Mouse (Mus musculus) kidney, adult 18-20 months (tissue): ENCODE data around the gene Otub1.
A peak's percentile ranks its signal among the peaks of the same experiment; 100 is the strongest.

Source experiments
- DNase-seq: peaks from one replicate; pipeline ENCODE4 v3.0.0; 2021

Gene Otub1

DNA sequence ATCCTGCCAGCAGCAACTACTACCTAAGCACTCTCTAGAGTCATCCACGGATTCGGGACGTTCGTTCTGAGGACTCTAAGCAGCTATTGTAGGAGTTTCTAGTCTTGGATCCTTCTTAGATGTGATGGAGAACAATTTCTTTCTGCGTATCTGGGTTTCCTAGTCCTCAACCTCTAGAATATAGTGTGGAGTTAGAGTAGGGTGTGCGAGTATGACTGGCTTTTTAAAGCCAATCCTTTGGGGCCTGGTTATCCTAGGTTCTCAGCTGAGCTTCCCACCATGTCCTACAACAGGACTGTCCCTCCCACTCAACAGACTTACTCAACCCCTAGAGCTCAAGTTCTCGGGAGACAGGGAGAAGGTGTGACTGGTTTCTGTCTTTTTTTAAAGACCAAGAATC, 790 bp downstream of the Otub1 start:
- no peak for DNase-seq

DNA sequence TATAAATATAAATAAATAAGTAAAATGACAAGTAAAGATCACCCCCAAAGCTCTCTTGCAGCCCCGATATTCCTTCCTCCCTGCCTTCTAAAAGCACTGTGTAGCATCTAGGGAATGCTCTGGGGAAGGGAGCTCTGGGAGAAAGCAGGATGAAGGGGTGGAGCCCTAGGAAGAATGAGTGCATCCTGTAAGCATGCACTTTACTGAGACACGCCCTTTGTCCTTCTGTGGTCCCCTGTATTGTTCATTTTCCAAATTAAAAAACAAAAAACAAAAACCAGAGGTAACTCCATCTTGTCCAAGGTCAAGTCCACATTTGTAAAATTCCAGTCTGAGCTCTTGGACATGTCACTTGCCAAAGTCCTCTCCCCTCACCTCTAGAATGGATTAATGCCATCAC, 1.2 kb downstream of the Otub1 start:
- no peak for DNase-seq

DNA sequence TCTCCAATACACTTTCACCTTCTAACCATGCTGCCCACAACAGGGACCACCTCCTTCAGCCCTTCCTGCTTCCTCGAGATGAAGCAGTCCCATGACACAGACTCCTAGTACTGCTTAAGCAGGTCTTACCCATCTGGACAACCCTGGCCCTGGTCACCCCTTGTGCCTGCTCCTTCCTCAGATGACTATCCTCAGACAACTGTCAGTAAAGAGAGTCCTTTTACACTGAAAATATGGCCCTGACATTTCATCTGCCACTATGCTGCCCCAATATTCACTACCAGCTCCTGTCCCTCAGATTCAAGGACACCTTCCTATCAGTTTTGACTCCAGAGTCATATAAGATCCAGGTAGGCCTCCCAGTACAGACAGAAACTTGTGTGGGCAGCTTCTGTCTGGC, 5.7 kb downstream of the Otub1 start:
- no peak for DNase-seq

DNA sequence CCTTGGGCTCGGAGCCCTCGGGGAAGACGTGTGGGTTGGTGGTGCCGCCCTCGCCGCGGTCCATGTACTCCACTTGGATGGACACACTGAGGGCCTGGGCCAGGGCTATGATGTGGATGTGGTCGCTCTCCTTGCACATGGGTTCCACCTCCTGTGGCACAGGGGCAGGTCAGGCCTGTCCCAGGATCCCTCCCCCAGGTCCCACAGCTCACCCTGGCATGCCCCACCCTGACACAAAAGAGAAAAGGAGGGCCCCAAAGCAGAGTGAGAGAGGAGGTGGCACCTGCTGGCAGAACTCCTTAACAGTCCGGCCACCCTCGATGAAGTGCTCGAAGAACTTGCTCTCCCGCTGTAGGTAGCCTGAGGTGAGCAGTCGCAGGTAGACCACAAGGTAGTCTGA, 7.0 kb downstream of the Otub1 start:
- no peak for DNase-seq

DNA sequence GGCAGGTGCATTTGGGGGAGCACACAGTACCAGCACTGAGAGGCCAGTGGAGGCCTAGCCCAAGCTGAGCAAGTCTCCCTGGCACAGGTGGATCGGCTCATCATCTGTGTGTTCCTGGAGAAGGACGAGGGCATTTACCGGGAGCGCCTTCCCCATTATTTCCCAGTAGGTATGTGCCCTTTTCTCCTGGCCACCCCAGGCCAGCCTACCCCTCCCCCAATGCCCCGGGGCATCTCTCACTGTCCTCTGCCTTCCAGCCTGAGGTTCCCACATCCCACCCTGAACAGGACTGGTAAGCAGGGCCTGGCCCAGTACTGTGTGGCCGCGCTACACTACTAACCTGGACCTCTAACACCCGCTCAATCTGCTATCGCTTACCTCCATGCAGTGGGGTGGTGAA, 8.7 kb downstream of the Otub1 start:
- DNase-seq, result no peak

DNA sequence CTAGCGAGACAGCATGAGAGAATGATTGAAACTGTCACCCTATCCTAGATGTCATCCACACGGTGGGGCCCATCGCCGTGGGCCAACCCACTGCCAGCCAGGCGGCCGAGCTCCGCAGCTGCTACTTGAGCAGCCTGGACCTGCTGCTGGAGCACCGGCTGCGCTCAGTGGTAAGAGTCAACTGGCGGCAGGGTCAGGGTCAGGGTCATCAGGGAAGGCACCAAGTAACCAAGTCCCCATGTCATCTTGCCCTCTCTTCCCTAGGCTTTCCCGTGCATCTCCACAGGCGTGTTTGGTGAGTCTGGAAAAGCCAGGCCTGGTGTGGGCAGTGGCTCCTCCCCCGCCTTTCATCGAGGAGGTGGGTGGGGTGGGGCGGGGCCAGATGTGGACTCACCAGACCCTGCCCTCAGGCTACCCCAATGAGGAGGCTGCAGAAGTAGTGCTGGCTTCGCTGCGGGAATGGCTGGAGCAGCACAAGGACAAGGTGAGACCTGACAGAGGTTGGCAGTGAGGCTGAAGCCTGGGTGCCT, 9.3 kb downstream of the Otub1 start:
- DNase-seq, result peak; percentile 64

DNA sequence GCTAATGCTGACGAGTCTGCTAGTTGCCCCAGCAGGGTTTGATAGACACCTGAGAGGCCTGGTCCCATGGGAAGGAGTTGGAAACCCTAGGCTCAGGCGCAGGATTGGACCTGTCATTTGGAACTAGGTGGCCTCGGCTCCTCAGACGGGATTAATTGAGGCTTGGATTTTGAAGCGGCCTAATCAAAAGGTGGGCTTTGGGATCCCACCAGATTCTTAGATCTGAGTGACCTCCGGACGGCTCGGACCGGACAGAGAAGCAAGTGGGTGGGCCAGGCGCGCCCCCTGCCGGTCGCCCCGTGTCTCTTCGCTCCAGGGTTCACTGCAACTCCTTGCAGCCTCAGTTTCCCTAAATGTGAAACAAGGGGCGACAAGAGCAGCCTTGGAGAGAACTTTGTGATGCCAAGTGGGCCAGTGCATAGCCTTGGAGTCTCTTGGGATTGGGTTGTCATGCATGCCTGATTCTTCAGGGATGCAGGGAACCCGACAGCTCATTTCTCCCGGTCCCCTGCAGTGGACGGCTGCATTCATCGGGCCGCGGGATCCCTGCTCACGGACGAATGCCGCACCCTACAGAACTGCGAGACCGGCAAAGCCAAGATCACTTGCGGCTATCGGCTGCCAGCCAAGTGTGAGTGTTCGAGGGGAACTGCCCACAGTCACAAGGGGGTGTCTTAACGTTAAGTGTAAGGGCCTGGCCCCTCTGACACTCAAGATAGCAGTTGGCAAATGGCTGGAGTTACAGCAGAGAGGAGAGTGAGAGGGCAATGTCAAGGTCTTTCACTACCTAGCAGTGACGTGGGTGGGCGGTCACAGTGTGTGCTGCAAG, 10.0 kb downstream of the Otub1 start:
- DNase-seq, result peak; percentile 85

DNA sequence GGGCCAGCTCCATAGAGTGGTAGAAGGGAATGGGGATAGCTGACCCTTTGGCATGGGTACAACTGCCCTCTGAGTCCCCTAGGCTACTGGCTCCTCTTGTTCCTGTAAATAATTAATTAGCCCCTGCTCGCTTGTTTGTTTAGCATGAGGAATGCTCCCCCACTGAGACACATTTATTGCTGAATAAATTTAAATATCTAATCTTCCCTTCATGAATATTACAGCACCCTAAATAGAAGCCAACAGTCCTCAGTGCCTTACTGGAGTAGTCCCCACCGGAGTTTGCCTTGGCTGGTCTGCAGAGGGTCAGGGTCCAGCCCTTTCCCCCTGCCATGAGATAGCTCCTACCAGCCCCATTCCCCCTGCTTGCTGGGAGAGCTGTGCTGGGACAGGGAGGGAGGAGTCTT, 13.6 kb downstream of the Otub1 start:
- peak; percentile 82 for DNase-seq

DNA sequence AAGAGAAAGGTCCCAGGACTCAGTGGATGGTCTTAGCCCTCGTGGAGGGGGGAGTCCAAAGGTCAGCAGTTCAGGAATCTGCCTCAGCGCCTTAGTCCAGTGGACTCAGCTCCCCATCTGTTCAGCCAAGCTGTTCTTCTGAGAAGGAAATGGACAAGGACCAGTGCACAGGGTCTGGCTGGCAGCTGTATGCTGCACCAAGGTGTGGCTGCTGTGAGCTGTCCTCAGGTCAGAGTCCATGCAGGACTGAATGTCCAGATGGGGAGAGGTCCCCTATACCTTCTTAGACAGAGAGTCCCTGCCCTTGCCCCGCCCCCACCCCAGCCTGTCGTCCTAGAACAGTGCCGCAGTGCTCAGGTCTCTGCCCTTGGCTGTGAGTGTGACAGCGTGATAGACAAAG, 14.5 kb downstream of the Otub1 start:
- DNase-seq, result peak; percentile 79

DNA sequence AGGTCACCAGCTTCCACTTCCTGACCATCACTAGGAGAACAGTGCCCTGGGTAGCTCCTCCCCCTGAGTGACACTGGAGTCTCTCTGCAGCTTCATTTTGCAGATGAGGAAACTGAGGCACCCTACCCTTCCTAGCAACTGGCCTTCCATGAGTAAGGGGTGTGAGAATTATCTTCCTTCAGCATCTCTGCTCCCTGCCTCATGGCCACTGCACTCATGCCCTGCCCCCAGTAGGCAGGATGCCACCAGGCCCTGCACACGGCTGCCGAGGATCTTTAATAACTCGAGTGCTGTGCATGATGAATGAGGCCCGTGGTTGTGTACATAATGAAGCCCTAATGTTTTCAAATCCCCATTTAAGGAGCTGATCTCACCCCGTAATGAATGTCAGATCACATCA, 15.1 kb downstream of the Otub1 start:
- DNase-seq, result no peak

DNA sequence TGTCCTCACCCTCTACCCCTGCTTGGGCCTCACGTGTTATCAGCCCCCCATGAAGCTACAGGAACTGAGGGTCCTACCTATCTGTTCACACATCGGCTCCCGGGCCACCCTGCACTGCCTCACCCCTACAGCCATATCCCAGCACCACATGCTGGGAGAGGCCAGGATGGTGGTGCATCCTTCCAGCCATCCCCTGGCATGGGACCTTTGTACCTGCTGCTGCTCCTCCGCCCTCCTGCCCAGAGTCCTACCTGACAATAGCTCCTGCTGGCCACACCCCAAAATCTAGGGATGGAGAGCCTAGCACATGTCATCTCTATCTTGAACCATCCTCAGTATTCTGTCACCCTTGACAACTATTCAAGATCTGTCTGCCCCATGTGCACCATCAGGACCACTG, 17.1 kb downstream of the Otub1 start:
- DNase-seq, result no peak

DNA sequence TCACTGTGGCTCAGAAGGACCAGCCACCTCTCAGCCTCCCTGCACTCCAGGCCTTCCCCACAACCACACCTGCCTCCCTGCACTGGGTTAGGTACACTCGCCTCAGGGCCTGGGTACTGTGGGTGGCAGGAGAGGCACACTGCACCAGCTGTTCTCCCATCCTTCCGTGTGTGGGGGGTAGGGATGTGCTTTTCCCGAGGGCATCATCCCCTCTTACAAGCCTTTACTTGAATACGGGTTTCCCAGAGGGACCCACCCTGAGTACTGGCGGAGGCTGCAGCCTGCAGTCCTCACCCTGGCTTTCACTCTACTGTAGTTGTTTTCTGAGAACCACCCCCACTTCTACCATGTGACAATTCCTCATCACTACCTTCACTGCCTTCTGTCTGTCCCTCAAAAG, 19.0 kb downstream of the Otub1 start:
- no peak for DNase-seq

DNA sequence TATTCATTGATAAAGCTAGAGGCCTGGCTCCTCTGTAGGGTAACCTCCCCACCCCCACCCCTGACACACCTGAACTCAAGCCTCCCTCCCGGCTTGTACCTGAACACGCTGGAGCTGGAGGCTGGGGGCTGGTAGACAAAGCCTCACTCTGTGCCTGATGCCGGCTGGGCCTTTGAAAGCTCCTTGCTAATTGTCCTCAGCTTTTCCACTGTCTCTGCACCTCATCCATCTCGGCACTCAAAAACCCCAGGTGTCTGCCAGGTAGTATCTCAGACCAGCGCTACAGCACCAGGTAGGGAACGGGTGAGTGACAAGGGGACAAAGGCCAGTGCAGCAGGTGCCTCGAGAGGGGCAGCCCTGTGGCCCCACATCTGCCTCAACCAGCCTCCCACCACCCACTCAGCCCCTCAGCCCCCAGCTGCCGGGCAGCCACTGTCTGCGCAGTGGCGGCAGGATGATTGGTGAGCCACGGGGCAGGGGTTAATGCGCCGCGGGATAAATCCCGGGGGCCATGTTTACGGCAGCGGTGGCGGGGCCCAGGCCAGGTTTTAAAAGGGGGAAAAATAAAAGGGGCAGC, 20.3 kb downstream of the Otub1 start:
- no peak for DNase-seq

DNA sequence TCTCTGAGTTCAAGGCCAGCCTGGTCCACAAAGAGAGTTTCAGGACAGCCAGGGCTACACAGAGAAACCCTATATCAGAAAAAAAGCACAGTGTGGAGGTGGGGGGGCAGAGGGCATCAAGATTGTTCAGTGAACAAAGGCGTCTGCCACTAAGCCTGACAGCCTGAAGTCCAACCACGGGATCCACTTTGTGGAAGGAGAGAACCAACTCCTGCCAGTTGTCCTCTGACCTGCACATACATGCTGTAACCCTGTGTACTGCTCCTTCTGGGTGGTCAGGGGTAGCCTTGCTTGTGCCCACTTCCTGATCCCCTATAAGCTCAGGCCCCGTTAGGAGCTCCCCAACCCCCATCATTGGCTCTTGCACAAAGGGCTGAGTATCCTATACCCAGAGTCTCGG, 21.1 kb downstream of the Otub1 start:
- no peak for DNase-seq

DNA sequence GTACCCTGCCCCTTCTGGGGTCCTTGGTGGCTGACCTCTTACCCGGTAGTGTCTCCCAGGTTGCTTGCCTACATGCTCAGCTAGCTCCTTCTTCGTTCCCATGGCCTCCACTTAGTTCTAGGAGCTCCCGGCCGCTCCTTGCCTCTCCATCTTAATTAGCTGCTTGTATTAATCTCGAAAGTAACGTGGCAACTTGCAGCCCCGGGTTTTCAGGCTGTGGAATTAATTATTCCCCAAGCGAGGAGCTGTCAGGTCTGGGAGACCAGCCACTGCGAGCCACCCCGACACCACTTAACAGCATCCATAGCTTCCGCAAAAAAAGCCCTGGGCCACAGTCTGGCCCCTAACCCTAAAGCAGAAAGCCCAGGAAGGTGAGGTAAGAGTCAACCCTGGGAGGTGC, 22.7 kb downstream of the Otub1 start:
- DNase-seq, result no peak

DNA sequence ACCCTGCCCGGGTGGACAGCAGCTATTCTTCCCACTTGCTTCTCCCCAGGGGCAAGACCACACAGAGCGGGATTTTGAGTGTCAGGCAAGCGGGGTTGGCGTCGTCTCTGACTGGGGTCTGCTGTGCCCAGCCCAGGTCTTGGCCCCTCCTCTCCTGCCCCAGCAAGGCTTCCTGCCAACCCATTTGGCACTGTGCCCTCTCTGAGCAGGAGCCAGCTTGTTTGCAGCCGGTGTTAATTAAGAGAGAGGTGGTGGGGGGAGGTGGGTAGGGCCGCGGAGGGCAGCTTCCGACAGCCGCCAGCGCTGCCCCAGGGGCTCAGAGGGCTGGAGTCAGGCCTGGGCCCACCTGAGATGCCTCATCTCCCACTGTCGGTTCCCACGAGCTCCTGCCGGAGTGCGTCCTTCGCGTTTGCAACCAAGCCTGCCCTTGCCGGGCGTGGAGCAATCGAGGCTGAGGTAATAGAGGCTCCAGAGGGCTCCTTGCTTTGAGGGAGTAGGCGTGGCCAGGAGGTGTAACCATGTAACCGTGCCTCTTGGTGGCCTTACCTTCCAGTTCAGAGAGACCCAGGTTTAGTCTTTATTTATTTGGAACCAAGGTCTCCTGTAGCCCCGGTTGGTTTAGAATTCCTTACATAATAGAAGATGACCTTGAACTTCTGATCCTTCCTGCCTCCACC, 23.7 kb downstream of the Otub1 start:
- peak; percentile 97 for DNase-seq

DNA sequence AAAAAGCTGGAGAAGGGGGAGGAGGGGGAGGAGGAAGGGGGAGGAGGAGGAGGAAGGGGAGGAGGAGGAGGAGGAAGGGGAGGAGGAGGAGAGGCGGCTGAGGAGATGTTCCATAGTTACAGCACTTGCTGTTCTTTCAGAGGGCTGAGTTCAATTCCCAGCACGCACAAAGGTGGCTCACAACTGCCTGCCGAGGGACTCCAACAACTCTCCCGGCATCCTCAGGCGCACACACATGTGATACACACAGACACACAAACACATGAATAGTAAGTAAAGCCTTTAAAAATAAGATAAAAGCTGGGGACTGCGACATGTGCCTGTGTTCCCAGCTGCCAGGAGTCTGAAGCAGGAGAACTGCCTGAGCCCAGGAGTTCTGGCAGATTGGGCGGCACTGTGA, 24.6 kb downstream of the Otub1 start:
- DNase-seq, result peak; percentile 63

DNA sequence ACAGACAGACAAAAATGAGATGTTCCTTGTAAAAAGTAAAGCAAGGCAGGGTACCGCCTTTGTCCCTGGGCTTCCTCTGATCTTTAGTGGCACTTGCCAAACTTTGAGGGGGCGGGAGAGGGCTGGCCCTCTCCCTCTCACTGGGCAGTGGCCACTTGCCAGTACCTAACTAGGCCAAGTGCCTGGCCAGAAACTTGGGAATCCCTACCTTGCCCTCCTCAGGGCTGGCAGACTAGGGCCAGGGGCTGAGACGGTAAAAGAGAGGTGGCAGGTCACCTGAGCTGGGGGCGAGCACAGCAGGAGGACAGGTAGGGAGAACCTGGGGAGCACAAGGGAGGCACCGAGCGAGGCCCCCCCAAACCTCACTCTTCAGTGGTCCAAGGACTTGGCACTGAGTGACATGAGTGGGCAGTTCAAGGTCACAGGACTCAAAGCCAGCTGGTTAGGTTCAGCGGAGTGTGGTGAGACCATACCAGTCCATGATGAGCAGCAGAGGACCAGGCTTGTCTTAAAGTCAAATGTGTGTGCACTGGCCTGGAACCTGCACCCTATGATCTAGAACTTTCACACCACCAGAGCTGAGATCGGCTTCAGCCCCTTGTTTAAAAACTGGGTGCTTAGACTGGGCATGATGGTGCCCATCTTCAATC, 25.2 kb downstream of the Otub1 start:
- peak; percentile 86 for DNase-seq

DNA sequence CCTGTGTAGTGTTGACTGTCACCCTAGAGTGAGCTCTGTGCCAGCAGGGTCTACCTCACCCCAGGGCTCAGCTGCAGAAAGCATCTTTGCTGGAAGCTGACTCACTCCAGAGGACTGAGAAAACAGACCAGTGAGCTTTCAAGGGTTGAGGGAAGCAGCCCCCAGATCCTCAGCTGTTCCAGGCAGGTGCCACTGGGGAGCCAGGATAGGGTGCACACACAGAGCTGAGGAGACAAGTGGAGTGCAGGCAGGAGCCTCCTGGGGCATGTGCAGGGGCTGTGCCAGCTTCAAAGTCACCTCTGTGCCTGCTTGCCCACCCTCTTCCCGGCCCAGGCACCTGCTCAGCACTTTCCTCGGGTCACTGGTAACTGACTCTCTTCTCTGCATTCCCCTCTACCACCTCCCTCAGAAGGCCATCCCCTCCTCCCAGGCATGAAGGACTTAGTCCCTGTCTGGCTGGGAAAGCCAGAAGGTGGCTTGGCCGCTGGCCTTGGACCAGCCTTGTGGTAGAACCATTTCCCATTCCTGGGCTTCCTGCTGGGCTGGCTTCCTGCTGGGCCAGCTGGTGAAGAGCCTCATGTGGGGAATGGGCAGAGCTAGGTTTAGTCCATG, 27.2 kb downstream of the Otub1 start:
- DNase-seq, result peak; percentile 74

DNA sequence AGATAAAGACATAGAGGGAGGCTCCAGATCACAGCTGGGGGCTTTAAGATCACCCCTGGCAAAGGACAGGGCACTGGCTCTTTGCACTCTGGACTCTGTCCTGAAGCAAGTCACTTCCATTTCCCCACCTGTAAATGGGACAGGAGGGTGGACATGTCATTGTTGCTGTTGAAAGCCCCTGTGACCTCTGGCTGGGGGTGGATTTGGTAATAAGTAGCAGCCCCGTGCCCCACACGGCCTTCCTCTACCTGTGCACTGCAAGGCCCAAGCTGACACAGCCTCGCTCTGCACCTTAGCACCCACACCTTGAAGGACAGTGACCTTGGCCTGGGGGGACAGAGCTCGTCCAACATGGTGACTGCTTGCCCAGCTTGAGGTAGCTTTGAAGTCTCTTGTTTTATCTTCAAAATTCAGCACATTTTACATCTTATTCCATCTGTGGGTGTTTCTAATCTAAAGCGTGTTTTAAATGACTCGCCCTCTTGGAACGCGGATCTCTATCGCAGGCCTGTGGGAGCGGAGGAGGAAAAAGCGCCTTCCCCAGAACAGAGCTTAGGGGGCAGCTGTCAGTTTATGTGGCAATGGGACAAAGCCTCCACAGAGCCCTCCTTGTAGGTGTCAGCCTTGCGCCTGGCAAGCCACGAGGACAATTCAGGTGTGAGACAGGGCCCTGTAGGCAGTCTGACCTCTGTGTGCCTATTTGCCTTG, 28.2 kb downstream of the Otub1 start:
- DNase-seq, result no peak

DNA sequence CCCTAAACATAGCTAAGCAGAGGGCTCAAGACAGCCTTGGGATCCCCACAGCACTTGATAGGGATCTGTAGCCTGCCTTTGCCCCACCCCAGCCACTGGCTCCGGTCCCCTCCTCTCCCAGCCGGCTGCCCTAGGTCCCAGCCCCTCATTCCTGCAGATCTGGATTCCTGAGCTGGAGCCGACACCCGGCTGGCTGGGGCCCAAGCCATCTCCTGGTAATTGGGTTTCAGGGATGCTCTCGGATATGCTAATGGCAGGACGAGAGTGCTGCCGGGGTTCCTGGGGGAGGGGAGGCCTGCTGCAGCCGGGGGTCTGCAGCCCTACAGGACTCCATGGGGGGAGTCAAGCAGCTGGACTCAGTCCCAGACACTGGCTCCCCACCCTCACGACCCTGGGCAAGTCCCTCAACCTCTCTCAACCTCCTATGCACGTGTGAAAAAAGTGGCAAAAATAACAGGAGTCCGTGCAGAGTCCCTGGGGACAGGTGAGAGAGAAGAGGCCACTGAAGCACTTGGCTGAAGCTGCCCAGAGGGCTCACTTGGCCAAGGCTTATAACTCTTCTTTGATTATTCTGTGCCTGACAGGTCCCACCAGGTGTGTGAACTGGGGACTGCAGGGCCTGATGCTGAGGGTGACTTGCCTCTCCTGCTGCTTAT, 29.9 kb downstream of the Otub1 start:
- DNase-seq, result no peak
